Mouse (Mus musculus): ENCODE results near the gene Rcn1. TPM values are rescaled to one million over a fixed set of nuclear protein-coding genes. Genes with fewer than 3 reads are reported as not detected.

The Rcn1 gene
- polyA plus RNA-seq, 1 experiment from 2014 or later, result 157 TPM

DNA sequence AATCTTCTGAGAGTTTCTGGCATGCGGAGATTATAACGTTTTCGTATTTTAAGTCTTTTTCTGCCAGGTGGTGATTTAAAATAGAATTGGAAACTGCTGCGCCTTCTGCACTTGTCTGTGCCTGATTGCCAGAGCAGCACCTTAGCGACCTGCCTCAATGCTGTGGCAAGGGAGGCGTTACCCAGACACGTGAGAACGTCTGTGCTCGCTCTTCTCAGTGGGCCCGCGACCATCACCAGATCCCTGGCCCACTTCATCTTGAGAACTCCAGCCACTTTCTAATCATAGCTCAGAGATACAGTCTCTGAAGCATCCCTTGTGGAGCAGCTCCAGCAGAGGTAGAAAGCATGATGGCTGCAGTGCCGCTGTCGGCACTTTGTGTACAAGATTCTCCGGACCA, 28.4 kb downstream of the Rcn1 start:
- Histone ChIP-seq H3K4me2 (ENCODE audit: low read length) (peak overlapping the region; percentile 16), H3K36me3 (ENCODE audit: insufficient read depth, low read length) (no peaks in the 10 kb centered on the region), H3K27me3 (ENCODE audit: insufficient read depth, low read length) (no peaks in the 10 kb centered on the region), H3K9ac (ENCODE audit: low read depth, low read length) (no peak overlapping the region), H3K4me3 (replicated peaks; ENCODE audit: low read depth, low read length) (no peak overlapping the region), H3K9me3 (replicated peaks; ENCODE audit: low read length) (no peaks in the 10 kb centered on the region), H3K4me1 (replicated peaks; ENCODE audit: insufficient read depth, low read length) (no peaks in the 10 kb centered on the region), H3K27ac (no peak overlapping the region)
- 29% methylated on average over 14 of the region's 14 CpGs for WGBS
- DNase-seq (ENCODE audit: low spot score) (no peak), ATAC-seq (replicated peaks; ENCODE audit: low FRiP score, low read depth) (no peak)
- no peak for TF ChIP-seq CTCF (IDR thresholded peaks at IDR 0.05; ENCODE audit: low read depth)

- no peak for DNase-seq (ENCODE audit: low spot score)
- Histone ChIP-seq H3K27me3 (ENCODE audit: insufficient read depth, low read length) (no peaks in the 10 kb centered on the region), H3K9me3 (replicated peaks; ENCODE audit: low read length) (no peaks in the 10 kb centered on the region), H3K27ac (no peak overlapping the region), H3K36me3 (ENCODE audit: insufficient read depth, low read length) (no peaks in the 10 kb centered on the region), H3K4me2 (ENCODE audit: low read length) (peak overlapping the region; percentile 16; the same call in 1 of the 2 replicates), H3K4me1 (replicated peaks; ENCODE audit: insufficient read depth, low read length) (no peaks in the 10 kb centered on the region), H3K4me3 (replicated peaks; ENCODE audit: low read depth, low read length) (no peak overlapping the region), H3K9ac (ENCODE audit: low read depth, low read length) (no peak overlapping the region)
- WGBS, result 15% methylated on average over 10 of the region's 10 CpGs
- no peak for TF ChIP-seq CTCF (IDR thresholded peaks at IDR 0.05; ENCODE audit: low read depth)
- ATAC-seq (replicated peaks; ENCODE audit: low FRiP score, low read depth), result no peak
These were observed 28.9 kb downstream of the Rcn1 start for GRCm38 (mm10) chr2:105370240-105370639.

DNA sequence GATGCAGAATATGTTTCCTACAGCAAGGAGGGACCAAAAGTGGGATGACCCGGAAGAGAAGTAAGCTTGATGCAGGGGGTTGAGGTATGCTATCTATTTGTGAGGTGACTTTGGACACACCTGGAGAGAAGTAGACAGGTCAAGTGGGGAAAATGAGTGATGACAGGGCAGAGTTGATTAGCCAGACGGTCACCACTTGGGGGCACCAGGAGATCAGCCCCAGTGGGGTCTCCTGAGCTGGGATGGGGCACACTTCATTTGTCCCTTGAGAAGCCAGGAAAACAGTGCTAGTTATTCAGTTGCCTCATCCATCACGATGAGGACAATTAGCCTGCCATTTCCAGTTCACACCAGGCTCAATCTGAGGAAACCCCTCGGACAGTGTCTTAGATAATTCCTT, 31.5 kb downstream of the Rcn1 start:
- H3K27ac ChIP-seq, result no peak overlapping the region
- no peaks in the 10 kb centered on the region for H3K4me1 ChIP-seq (replicated peaks; ENCODE audit: insufficient read depth, low read length)
- TF ChIP-seq CTCF (IDR thresholded peaks at IDR 0.05; ENCODE audit: low read depth), result peak; percentile 43
- no peak overlapping the region for H3K4me3 ChIP-seq (replicated peaks; ENCODE audit: low read depth, low read length)
- H3K36me3 ChIP-seq (ENCODE audit: insufficient read depth, low read length), result no peaks in the 10 kb centered on the region
- no peak for ATAC-seq (replicated peaks; ENCODE audit: low FRiP score, low read depth)
- H3K9me3 ChIP-seq (replicated peaks; ENCODE audit: low read length), result no peaks in the 10 kb centered on the region
- 31% methylated on average over 4 of the region's 4 CpGs for WGBS
- H3K9ac ChIP-seq (ENCODE audit: low read depth, low read length), result no peak overlapping the region
- H3K4me2 ChIP-seq (ENCODE audit: low read length), result no peak overlapping the region
- no peaks in the 10 kb centered on the region for H3K27me3 ChIP-seq (ENCODE audit: insufficient read depth, low read length)
- no peak for DNase-seq (ENCODE audit: low spot score)

DNA sequence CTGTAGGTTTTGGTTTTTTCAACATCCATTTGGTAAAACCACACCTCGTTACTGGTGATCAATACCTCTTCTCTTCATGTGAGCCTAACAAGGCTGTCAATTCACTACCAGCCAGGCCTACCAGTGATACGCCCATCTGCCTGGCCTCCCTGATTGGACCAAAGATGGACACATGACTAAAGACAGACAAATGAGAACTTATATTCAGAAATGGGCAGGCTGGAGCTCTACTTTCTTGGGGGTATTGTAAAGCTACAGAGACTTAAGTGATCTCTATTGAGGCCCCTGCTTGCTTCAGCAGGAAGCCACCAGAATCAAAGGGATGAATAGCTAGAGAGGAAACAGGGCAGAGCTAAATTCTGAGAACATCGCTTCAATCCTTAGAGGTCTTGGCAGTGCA, 41.1 kb downstream of the Rcn1 start:
- no peak overlapping the region for H3K27ac ChIP-seq

GRCm38 (mm10) chr2:105356791-105357190, 42.3 kb downstream of the Rcn1 start:
- no peak overlapping the region for H3K9ac ChIP-seq (ENCODE audit: low read depth, low read length)
- H3K9me3 ChIP-seq (replicated peaks; ENCODE audit: low read length), result no peaks in the 10 kb centered on the region
- TF ChIP-seq CTCF (IDR thresholded peaks at IDR 0.05; ENCODE audit: low read depth), result no peak
- H3K4me2 ChIP-seq (ENCODE audit: low read length), result no peak overlapping the region
- H3K27me3 ChIP-seq (ENCODE audit: insufficient read depth, low read length), result no peaks in the 10 kb centered on the region
- H3K4me3 ChIP-seq (replicated peaks; ENCODE audit: low read depth, low read length), result no peak overlapping the region
- H3K27ac ChIP-seq, result no peak overlapping the region
- H3K4me1 ChIP-seq (replicated peaks; ENCODE audit: insufficient read depth, low read length), result no peaks in the 10 kb centered on the region
- DNase-seq (ENCODE audit: low spot score), result no peak
- 52% methylated on average over 5 of the region's 5 CpGs for WGBS
- no peaks in the 10 kb centered on the region for H3K36me3 ChIP-seq (ENCODE audit: insufficient read depth, low read length)
- ATAC-seq (replicated peaks; ENCODE audit: low FRiP score, low read depth), result no peak

More for the DNA sequence above, 41.1 kb downstream of the Rcn1 start:
- 97% methylated on average over 3 of the region's 3 CpGs for WGBS
- DNase-seq (ENCODE audit: low spot score), result no peak
- H3K9ac ChIP-seq (ENCODE audit: low read depth, low read length), result no peak overlapping the region
- no peaks in the 10 kb centered on the region for H3K27me3 ChIP-seq (ENCODE audit: insufficient read depth, low read length)
- H3K36me3 ChIP-seq (ENCODE audit: insufficient read depth, low read length), result no peaks in the 10 kb centered on the region
- no peak for TF ChIP-seq CTCF (IDR thresholded peaks at IDR 0.05; ENCODE audit: low read depth)
- no peaks in the 10 kb centered on the region for H3K9me3 ChIP-seq (replicated peaks; ENCODE audit: low read length)
- no peak for ATAC-seq (replicated peaks; ENCODE audit: low FRiP score, low read depth)
- no peak overlapping the region for H3K4me3 ChIP-seq (replicated peaks; ENCODE audit: low read depth, low read length)
- no peaks in the 10 kb centered on the region for H3K4me1 ChIP-seq (replicated peaks; ENCODE audit: insufficient read depth, low read length)
- no peak overlapping the region for H3K4me2 ChIP-seq (ENCODE audit: low read length)

DNA sequence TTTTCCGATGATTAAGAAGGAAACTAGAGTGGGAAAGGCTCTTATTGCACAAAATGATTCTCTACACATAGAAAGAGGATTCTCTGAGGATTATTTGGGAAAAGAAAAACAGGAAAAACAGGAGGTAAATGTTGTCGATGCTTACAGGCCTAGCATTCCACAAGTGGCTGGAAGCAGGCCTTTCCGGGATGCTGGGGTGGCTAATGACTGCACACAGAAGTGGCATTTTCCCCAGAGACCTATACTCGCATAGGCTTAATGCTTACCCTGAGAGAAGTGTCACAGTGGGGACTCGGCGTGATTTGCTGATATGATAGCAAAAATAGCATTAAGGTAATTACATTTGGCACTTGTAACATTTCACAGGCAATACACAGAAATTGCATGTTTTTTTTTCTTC, 50.2 kb downstream of the Rcn1 start:
- no peak overlapping the region for H3K9ac ChIP-seq (ENCODE audit: low read depth, low read length)
- H3K4me1 ChIP-seq (replicated peaks; ENCODE audit: insufficient read depth, low read length), result no peaks in the 10 kb centered on the region
- no peak for ATAC-seq (replicated peaks; ENCODE audit: low FRiP score, low read depth)
- no peak for DNase-seq (ENCODE audit: low spot score)
- H3K27me3 ChIP-seq (ENCODE audit: insufficient read depth, low read length), result no peaks in the 10 kb centered on the region
- H3K4me2 ChIP-seq (ENCODE audit: low read length), result no peak overlapping the region
- WGBS, result 81% methylated on average over 6 of the region's 6 CpGs
- H3K27ac ChIP-seq, result no peak overlapping the region
- TF ChIP-seq CTCF (IDR thresholded peaks at IDR 0.05; ENCODE audit: low read depth), result no peak
- H3K9me3 ChIP-seq (replicated peaks; ENCODE audit: low read length), result no peaks in the 10 kb centered on the region
- H3K36me3 ChIP-seq (ENCODE audit: insufficient read depth, low read length), result no peaks in the 10 kb centered on the region
- no peak overlapping the region for H3K4me3 ChIP-seq (replicated peaks; ENCODE audit: low read depth, low read length)

DNA sequence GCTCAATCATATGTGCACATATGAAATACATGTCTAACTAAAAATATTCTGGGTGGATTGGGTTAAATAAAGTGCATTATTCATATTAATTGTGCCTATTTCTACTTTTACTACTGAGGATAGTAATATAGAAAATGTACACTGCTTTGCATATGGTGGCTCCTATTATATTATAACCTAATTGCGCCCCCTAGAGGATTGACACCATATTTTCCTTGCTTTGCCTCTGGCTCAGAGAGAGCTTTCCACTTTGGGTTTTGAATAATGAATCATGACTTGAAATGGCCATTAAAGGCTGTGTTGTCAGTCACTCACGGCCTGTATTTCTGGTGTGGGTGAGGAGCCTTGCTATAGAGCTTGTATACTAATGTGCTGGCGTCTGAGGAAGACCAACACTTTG, 59.1 kb downstream of the Rcn1 start:
- H3K4me3 ChIP-seq (replicated peaks; ENCODE audit: low read depth, low read length), result no peak overlapping the region
- H3K9ac ChIP-seq (ENCODE audit: low read depth, low read length), result no peak overlapping the region
- no peak overlapping the region for H3K4me2 ChIP-seq (ENCODE audit: low read length)
- no peak for ATAC-seq (replicated peaks; ENCODE audit: low FRiP score, low read depth)
- 62% methylated on average over 3 of the region's 3 CpGs for WGBS
- DNase-seq (ENCODE audit: low spot score), result peak; percentile 43
- no peaks in the 10 kb centered on the region for H3K27me3 ChIP-seq (ENCODE audit: insufficient read depth, low read length)
- H3K9me3 ChIP-seq (replicated peaks; ENCODE audit: low read length), result no peaks in the 10 kb centered on the region
- peaks cover 11% of the 10 kb centered on the region; the same call in 1 of the 2 replicates for H3K4me1 ChIP-seq (replicated peaks; ENCODE audit: insufficient read depth, low read length)
- H3K36me3 ChIP-seq (ENCODE audit: insufficient read depth, low read length), result no peaks in the 10 kb centered on the region
- H3K27ac ChIP-seq, result no peak overlapping the region
- peak; percentile 49 for TF ChIP-seq CTCF (IDR thresholded peaks at IDR 0.05; ENCODE audit: low read depth)

Measured in kidney, postnatal 0 days (tissue).